Mouse (Mus musculus) left cerebral cortex, postnatal 4 days (tissue): ENCODE data around the gene Gpc3. TPM values are rescaled to one million over a fixed set of nuclear protein-coding genes. Genes with fewer than 3 reads are reported as not detected.

Source experiments
- DNase-seq: peaks from one replicate; pipeline ENCODE4 v3.0.0-alpha.2; 2022
- intact Hi-C: fragments of 180-260 bp; cut with DNase I; formaldehyde crosslinking; loops from one replicate; pipeline ENCODE4 v1.15.1; 2025
- total RNA-seq, 2 experiments: library from RNA; stranded (reverse); gene quantifications; 2 replicates each; pipeline ENCODE4 v1.2.3; 2021

Gene Gpc3
- total RNA-seq, 2 experiments from 2014 or later, result 22.4 to 23.5 TPM

DNA sequence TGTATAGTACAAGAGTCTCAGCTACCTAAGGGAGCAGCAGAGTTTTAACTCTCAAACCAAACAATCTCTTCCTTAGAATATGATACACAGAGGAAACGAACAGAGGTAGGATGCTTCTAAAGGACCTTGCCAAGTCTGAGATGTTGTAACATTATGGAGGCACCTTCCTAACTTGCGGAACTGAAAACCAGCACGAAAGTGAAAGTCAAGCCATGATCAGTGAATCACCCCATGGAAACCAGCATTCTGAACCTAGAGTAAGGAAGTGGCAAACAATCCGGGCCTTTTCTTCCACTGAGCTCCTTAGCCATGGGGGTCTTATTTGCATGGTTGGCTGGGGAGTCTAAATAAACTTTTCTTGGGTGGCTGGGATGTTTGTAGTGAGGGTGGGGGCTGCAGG is 53.8 kb downstream of the Gpc3 start:
- intact Hi-C loops, result no loop called here

DNA sequence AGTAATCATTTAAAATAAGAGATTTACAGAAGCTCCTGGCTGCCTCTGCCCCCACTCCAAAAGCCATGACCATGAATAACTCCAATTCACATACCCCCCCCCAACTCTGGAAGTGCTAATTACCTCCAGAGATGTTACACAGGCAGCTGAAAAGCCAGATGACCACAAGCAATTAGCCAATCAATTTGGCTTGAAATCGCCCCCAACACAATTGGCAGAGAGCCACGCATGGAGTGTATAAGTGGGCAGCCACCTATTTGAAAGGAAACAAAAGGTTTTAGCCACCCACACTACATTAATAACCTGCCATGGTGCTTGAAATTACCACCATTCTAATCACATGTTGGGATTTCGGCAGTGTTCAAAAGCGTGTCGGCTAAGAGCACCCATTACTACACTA is 55.2 kb downstream of the Gpc3 start:
- DNase-seq, result peak; percentile 3
- intact Hi-C loops, result no loop called here

More for the DNA sequence above, 53.8 kb downstream of the Gpc3 start:
- no peak for DNase-seq

DNA sequence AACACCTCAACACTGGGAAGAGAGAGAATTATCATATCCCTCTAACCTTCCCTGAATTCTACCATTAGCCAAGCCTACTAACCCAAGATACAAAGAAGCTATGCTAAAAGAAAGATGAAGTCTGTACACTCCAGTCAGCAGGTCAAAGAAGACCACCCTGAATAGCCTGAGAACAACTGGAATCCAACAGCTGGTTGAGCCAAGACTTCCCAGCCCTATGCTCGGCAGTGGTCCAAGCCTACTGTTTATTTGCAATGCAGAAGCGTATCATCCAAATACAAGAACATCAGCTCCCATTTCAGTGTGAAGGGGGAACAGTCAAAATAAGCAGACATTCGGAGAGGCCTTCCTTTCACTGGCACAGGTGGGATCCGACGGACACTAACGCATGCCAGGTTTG is 56.3 kb downstream of the Gpc3 start:
- DNase-seq, result no peak
- intact Hi-C loops, result no loop called here

DNA sequence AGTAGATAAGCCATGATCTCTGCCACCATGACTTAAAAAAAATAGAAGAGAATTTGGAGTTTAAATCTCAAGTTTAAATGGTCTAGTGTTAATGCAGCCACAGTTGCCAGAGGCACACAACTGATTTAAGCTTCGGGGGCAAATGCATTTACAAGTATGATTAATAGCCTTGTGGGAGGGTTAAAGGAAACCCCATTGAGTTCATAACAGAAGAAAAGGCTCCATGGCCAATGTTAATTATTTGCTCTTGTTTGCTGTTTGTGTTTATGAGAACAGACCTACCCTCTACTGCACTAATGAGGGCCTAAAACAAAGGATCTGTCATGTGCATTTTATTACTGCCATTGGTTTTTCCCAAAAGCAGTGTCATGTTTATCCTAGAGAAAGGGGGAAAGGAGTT is 62.5 kb downstream of the Gpc3 start:
- intact Hi-C loops, result no loop called here
- no peak for DNase-seq

DNA sequence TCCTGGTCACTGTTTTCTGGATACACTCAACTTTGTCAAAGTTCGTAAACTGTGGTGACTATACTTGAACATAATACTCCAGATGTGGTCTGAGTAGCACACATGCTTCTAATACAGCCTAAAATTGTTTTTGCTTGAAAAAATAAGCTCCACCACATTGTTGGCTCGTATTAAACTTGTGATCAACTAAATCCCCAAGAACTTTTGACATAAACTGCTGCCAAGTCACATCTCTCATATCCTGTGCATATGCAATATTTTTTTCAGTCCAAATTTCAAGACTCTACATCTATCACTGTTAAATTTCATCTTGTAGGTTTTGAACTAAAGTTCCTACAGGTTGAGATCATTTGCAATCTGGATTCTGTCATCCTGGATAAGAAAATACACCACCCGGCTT is 69.1 kb downstream of the Gpc3 start:
- intact Hi-C loops, result no loop called here
- no peak for DNase-seq

DNA sequence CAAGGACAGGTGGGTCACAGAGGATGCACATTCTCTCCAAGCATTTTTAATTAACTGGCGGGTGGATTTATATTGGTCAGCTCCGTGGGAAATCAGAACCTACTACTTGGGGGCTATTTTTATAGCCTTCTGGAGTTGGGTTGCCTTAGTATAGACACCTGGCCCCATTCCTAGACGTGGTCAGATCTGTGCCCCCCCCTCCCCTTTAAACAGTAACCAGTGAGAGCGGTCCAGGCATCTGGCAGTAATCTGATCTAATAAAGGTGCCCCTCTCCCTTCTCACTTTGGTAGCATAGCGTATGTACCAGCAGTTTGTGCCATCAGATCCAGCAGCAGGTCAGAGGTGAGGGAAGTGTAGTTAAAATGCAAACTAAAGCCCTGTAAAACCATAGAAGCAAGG is 76.5 kb downstream of the Gpc3 start:
- DNase-seq, result no peak
- intact Hi-C loops, result no loop called here

DNA sequence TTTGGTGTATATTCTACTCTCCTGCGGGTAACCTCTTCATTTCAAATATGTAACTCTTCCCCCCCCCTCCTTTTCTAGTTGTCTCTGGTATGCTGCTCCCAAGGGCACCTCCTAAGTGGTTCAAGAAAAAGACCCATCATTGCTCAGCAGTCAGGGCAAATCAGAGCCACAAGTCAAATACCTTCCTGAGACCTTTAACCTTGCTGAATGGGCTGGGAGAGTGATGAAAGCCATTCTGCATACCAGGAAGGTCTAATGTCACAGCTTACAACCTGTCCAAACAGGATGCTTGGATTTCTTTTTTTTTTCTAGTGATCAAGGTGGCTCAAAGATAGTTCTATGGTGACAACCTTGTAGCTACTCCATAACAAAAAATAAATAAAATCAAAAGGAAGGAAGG is 80.0 kb downstream of the Gpc3 start:
- no peak for DNase-seq
- intact Hi-C loops, result no loop called here

DNA sequence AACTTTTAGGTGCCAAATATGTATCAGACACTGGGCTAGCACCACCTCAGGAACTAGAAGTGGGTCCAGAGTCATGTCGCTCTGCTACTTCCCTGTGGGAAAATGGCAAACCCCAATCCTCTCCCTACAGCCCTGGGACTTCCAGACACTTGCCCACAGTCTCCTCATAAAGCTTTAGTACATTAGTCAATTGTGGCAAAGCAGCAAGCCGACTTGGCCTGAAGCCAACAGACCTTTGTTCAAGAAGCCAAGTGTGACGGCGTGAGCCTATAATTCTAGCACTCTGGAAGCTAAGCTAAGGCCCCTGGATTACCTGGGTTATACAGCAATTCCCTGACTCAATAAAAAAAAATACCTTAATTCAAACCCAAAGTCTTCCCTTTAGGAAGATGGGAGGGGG is 80.7 kb downstream of the Gpc3 start:
- peak; percentile 7 for DNase-seq
- intact Hi-C loops, result no loop called here

DNA sequence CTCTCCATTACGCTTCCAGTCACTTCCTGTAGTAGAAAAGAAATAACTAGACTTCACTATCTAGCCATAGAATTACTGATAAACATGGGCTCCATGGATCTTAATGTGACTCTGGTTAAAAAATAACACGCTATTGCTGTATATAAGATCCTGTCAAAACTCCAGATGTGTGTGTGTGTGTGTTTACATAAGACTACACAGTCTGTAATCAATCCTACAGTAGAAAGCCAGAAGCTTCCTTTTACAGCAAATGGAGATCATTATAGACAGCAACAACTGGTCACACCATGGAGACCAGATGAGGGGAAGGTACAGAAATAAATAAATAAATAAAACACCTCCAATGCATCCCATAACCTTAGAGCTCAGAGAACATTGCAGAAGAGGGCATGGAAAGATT is 81.6 kb downstream of the Gpc3 start:
- intact Hi-C loops, result no loop called here
- no peak for DNase-seq

DNA sequence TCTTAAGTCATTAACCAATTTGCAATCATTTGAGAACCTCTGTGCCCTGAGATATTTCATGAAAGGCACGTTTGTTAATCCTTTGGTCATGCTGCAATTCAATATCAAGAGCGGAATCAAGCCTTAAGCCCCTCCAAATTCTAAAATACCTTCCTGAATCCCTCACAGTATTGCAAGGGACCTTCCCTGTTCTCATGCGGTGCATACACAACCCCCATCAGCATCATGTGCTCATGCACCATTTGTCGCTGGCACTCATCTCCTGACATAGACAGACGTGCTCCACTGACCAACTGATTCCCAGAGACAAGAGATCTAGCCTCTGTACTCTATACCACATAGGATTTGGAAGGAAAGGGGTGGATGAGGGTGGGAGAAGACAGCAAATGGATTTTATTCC is 87.7 kb downstream of the Gpc3 start:
- no peak for DNase-seq
- intact Hi-C loops, result no loop called here

DNA sequence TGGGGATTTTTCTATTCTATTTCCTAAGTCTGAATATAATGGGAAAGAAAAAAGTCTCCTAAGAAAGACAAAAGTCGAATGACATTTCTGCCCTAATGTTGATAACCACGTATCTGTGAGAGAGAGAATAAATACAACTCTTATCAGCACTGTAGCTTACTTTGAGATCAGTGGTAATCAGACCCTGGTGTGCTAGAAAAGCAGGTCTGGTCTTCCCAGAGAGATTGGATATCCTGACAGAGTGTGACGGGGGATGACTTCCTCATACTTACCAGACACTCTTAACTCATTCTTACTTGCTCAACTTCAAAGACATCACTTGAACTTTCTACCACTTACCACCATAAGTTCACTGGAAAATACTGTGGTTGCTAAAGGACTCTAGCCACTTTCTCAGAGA is 88.6 kb downstream of the Gpc3 start:
- DNase-seq, result no peak
- intact Hi-C loops, result no loop called here

DNA sequence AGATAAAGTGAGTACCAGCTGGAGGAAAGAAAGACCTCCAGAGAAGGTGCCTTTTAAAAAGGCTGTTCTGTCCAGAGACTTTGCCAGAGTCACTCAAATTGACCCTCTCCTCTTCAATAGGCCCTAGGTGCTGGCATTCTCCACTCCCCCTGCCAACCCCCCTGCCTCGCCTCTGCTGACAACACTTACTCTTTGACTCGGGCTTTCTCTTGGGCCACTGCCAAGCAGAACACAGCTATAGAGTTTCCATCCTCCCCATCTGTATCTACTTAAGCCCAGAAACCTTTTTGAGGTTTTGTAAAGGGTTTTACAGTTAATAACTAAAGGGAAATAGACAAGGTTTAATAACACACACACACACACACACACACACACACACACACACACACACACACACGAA is 99.2 kb downstream of the Gpc3 start:
- intact Hi-C loops, result no loop called here
- peak; percentile 20 for DNase-seq

DNA sequence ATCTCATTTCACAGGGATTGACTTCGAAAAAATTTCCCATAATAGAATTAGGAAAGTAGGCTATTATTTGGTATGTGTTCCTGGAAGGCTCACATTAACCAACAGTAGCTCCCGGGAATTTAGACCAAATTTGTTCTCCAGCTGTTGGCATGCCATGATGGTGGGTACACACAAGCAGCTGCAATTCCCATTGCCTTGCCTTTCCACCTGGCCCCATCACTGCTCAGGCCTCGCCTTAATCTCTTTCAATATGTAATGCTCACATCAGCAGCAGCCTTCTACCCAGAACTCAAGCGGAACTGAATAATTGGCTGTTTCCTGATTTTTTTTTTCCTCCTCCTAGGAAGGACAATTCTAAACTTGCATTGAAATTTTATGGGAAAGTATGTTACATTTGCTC is 102.6 kb downstream of the Gpc3 start:
- DNase-seq, result no peak
- intact Hi-C loops, result no loop called here

DNA sequence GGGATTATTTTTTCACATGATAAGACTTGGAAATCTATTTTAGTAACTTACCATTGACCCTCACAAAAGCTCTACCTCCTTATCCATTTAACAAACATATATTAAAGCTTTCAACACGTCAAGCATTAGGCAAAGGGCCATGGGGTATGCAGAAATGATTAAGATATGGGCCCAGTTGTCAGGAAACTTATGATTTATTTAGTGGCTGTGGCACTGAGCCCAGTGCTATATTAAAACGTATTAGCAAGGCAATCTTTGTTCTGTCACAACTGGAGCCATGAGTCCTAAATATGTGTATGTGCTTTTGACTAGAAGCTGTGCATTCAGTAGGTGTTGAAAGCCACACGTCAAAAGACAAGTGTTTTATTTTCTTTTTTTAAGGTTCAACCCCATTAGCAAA is 109.9 kb downstream of the Gpc3 start:
- intact Hi-C loops, result no loop called here
- DNase-seq, result no peak

DNA sequence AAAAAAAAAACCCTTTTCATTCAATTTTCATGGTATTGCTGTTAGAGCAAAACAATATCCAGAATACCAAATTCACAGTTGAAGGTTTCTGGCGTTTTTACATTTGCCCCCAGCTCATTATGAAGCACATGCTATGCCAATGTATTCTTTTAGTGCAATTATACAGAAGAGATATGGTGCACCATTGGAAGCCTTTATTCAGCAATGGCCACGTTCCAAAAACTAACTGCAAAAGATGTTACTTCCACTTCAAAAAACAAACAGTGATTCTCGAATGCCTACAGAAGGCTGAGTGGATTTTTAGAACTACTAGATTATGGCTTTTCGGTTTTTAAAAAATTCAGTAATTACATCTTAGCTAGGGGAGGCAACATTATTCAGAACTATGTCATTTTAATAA is 124.3 kb downstream of the Gpc3 start:
- intact Hi-C loops, result no loop called here
- no peak for DNase-seq

DNA sequence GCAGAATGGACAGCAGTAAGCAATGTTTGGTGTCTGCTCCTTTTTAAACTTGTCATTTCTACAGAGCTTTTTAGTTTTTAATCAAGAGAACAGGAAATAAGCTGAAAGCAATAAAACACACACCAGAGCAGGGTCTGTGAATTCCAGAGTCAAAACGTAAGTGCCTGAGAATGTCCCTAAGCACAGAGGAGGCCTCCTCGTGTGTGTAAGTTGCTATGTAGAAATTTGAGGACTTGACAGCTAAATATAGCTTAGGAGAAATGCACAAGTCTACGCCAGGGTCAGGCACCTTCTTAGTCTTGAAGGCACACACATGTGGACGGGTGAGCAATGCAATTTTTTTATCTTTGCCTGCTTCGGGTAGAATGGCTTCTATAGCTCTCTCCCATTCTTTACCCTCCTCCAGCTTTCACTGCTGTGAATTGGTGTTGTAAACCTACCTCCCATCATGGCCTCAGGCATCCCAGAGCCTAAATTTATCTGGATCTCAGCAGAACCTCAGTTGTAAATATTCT is 158.6 kb downstream of the Gpc3 start:
- no peak for DNase-seq
- intact Hi-C loops, result no loop called here

DNA sequence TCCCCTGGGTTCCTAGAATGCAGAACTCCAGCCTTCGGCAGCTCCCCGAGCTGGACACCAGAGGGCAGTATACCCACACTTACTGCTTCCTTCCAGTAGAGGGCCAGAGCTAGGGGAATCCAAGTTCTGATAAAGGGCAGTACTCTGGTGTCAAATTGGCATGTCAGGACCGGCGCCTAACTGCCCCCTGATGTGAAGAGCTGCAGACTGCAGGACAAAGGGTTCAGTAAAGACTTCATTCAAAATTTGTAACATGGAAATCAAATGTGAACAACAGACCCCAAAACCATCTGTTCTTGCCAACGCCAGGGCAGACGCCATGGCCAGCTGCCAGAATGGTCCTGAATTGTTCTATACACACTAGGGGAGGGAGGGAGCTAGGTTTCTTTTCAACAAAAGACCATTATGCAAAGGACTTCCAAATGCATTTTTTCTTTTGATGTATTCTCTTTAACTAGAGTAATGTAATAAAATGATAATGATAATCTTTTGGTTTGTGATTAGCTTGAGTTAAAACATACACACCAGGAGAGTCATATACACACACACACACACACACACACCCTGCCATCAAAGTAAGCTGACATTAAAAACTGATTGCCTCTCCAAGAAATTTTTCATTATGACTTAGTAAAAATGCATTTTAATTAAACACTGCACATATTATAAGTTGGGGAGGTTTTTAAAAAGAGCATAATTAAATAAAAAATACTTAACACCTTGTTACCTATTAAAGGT is 160.1 kb downstream of the Gpc3 start:
- peak; percentile 81 for DNase-seq
- intact Hi-C loops, result loop anchor here (2.0 kb wide), 2 partner anchors 199 to 265 kb away; no protein-coding TSS in a partner anchor

DNA sequence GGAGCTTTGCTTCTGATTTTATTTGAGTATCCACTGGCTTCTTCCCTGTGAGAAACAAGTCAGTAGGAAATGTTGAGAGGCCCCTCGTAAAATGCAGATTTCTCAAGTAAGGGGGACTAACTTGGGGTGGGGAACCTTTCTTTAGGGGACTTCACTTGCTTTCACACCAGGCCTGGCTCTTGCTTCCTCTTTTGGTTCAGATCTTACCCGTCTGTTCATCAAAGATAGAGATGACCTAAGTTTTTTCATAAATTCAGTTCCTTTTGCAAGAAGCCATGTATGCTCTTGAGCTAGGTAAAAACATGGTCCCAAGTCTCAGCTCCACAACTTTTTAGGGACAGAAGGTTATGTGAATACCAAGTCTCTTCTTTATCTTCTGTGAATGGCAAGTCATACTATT is 164.6 kb downstream of the Gpc3 start:
- intact Hi-C loops, result no loop called here
- DNase-seq, result no peak

DNA sequence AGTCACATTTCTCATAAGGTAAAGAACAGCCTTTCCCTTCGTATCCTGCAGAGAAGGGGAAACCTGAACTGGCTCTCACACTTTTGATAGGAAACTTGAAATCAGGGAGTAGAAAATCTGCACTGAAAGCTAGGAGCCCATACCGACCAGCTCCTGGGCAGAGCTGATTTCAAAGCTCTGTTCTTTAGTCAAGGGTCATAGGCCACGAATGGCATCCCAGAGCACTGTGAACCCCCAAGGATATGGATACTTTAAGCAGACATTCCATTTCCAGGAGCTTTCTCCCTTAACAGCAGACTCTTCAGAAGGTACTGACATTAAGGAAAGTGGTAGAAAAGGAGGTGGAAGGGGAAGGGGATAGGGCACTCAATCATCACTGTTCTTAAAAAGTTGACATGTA is 165.3 kb downstream of the Gpc3 start:
- no peak for DNase-seq
- intact Hi-C loops, result no loop called here

DNA sequence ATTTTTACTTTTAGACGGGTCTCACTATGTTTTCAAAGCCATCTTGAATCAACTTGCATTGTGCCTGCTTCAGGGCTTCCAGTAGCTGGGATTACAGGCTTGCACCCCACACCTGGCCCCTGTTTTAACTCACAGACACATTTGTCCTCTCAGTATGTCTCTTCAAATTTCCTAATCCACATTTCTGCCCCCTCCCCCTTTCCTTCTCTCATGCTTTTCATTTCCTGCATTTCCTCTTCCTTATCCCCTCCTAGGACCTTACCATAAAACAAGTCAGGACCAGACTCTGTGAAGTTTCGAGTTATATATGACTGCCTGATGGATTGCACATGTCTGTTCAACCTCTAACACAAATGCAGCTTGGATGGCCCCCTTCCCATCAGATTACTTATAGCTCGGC is 167.2 kb downstream of the Gpc3 start:
- intact Hi-C loops, result no loop called here
- no peak for DNase-seq

DNA sequence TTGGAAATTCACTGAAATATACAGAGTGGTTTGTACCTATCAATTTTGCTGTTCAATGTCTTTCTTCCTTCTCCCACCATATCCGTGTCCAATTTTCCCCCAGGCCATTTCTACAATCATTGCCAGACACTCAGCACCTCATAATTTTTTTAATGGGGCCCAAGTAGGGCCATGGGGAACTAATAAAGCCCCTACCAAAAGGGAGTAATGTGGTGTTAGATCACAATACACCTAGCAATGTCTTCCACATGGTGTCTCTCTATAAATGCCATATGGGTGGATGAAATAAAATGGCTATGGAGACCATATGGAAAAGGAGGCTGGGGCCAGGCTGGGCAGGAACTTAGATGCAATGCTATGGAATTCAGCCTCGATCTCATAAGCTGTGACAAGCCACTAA is 168.8 kb downstream of the Gpc3 start:
- DNase-seq, result no peak
- intact Hi-C loops, result no loop called here

DNA sequence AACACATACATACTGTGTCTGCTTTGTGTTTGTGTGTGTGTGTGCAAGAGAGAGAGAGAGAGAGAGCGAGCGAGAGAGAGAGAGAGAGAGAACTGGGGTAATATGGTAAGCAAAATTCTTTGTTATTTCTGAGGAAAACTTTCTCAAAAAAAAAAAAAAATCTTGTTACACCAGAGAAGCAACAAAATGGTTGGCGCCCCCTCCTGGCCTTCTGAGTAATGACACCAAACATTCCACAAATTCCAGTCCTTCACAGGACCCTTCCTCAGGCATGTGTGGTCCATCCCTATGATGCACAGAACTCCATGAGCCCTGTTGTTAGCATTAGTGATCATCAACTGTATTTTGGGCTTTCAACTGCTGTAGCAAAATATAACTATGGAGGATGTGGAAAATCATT is 172.0 kb downstream of the Gpc3 start:
- DNase-seq, result peak; percentile 3
- intact Hi-C loops, result no loop called here

DNA sequence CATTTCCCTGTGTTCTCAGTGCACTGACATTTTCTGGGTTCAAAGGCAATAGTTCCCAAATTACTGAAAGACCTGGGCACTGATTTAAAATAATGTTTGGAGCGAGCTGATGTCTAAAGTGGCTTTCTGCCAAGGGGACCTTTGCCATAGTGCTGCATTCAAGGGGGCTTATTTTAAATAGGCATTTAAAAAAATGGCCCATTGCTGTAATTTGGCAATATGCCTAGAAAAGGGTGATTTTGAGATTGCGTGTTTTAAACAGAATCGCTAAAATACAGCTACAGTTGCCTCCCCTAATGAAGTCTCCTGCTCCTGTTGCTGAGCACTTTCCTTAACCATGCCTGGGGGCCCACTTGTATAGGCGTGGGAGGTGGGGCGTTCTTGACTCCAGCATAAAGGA is 174.3 kb downstream of the Gpc3 start:
- intact Hi-C loops, result no loop called here

More for the DNA sequence above, 174.3 kb downstream of the Gpc3 start:
- no peak for DNase-seq
